Mouse (Mus musculus) olfactory bulb, adult 2 months (tissue): Measurements from ENCODE around the gene Mid1. TPM values are rescaled to one million over a fixed set of nuclear protein-coding genes. Genes with fewer than 3 reads are reported as not detected.

ENCODE experiments used
- H3K27ac ChIP-seq: fragments of 200-500 bp; 2 replicates; pipeline ENCODE4 v1.5.1; 2012; ENCODE audit warnings: low read depth, low read length; ENCODE audit not compliant: insufficient read depth
- H3K4me1 ChIP-seq: fragments of 200-500 bp; 2 replicates; pipeline ENCODE4 v1.6.1; 2012; ENCODE audit warnings: low read length; ENCODE audit not compliant: control insufficient read depth, insufficient read depth
- H3K4me3 ChIP-seq: fragments of 200-500 bp; 2 replicates; pipeline ENCODE4 v1.5.1; 2012; ENCODE audit warnings: mild to moderate bottlenecking, low read depth, low read length, moderate library complexity; ENCODE audit not compliant: insufficient read depth
- CTCF ChIP-seq: fragments of 200-500 bp; IDR thresholded peaks from 2 replicates; pipeline ENCODE4 v1.5.1; 2012; ENCODE audit warnings: low read depth, mild to moderate bottlenecking, low read length, moderate library complexity; ENCODE audit not compliant: insufficient read depth
- POLR2A ChIP-seq: fragments of 200-500 bp; IDR thresholded peaks from 2 replicates; pipeline ENCODE4 v1.6.1; 2012; ENCODE audit warnings: mild to moderate bottlenecking, low read depth, low read length, moderate library complexity; ENCODE audit not compliant: insufficient read depth
- WGBS: fragments of 180-500 bp; shearing (Covaris S2); methylation state at CpG from one replicate; pipeline ENCODE4 v1.1.7; 2018; 5-methylcytosine and 5-hydroxymethylcytosine counted together
- polyA plus RNA-seq: library from polyadenylated mRNA; stranded (reverse); fragments of >200 nt; gene quantifications from 2 replicates; pipeline ENCODE4 v1.2.4, GENCODE M21; 2012; ENCODE audit warnings: low replicate concordance; ENCODE audit not compliant: missing spikeins, insufficient read depth, insufficient read length

Mid1 gene
- polyA plus RNA-seq, 1 experiment = not detected

- no peak overlapping the region; the same call in 1 of the 2 replicates for H3K27ac ChIP-seq
- no peak overlapping the region for H3K4me3 ChIP-seq
- 14% methylated on average over 5 of the region's 5 CpGs for WGBS
- no peaks in the 10 kb centered on the region for H3K4me1 ChIP-seq
- TF ChIP-seq CTCF (no peak), POLR2A (no peak)
Observed at GRCm38 (mm10) chrX:169837947-169838649, 153.1 kb downstream of the Mid1 start.

- 48% methylated on average over 2 of the region's 2 CpGs for WGBS
- H3K4me3 ChIP-seq = no peak overlapping the region
- no peak overlapping the region; the same call in 1 of the 2 replicates for H3K27ac ChIP-seq
- no peaks in the 10 kb centered on the region for H3K4me1 ChIP-seq
- TF ChIP-seq CTCF (no peak), POLR2A (no peak)
Observed at GRCm38 (mm10) chrX:169838650-169838971, 153.6 kb downstream of the Mid1 start.

GRCm38 (mm10) chrX:169843267-169843666 lies 158.3 kb downstream of the Mid1 start:
- no peak overlapping the region for H3K27ac ChIP-seq
- TF ChIP-seq CTCF = no peak
- no peak for TF ChIP-seq POLR2A
- H3K4me1 ChIP-seq = no peaks in the 10 kb centered on the region
- no peak overlapping the region for H3K4me3 ChIP-seq
- WGBS = 78% methylated on average over 1 of the region's 1 CpGs

- no peak overlapping the region for H3K4me3 ChIP-seq
- H3K4me1 ChIP-seq = no peaks in the 10 kb centered on the region
- H3K27ac ChIP-seq = no peak overlapping the region
- TF ChIP-seq POLR2A (no peak), CTCF (no peak)
- WGBS = 65% methylated on average over 5 of the region's 5 CpGs
Observed at GRCm38 (mm10) chrX:169844150-169844772, 159.3 kb downstream of the Mid1 start.

GRCm38 (mm10) chrX:169846187-169846586 lies 161.2 kb downstream of the Mid1 start:
- WGBS = 48% methylated on average over 3 of the region's 3 CpGs
- TF ChIP-seq CTCF (no peak), POLR2A (no peak)
- no peaks in the 10 kb centered on the region for H3K4me1 ChIP-seq
- no peak overlapping the region for H3K27ac ChIP-seq
- no peak overlapping the region for H3K4me3 ChIP-seq

- 75% methylated on average over 2 of the region's 2 CpGs for WGBS
- Histone ChIP-seq H3K4me3 (no peak overlapping the region), H3K4me1 (no peaks in the 10 kb centered on the region), H3K27ac (no peak overlapping the region)
- TF ChIP-seq CTCF (no peak), POLR2A (no peak)
Observed at GRCm38 (mm10) chrX:169861194-169861720, 176.3 kb downstream of the Mid1 start.

- no peak overlapping the region for H3K27ac ChIP-seq
- H3K4me3 ChIP-seq = no peak overlapping the region
- TF ChIP-seq POLR2A (no peak), CTCF (no peak)
- H3K4me1 ChIP-seq = no peaks in the 10 kb centered on the region
Observed at GRCm38 (mm10) chrX:169862440-169862839, 177.4 kb downstream of the Mid1 start.

GRCm38 (mm10) chrX:169862848-169863247 lies 177.8 kb downstream of the Mid1 start:
- Histone ChIP-seq H3K27ac (no peak overlapping the region), H3K4me1 (no peaks in the 10 kb centered on the region), H3K4me3 (no peak overlapping the region)
- TF ChIP-seq POLR2A (no peak), CTCF (no peak)
- WGBS = 50% methylated on average over 1 of the region's 1 CpGs

GRCm38 (mm10) chrX:169863841-169864240 lies 178.8 kb downstream of the Mid1 start:
- 52% methylated on average over 1 of the region's 1 CpGs for WGBS
- Histone ChIP-seq H3K27ac (no peak overlapping the region), H3K4me3 (no peak overlapping the region), H3K4me1 (no peaks in the 10 kb centered on the region)
- TF ChIP-seq CTCF (no peak), POLR2A (no peak)
